Mouse (Mus musculus) brain, embryonic 14.5 days (tissue): ENCODE measurements around the gene Parva.

ENCODE experiments used
- CTCF ChIP-seq: fragments of 200-500 bp; IDR thresholded peaks from 2 replicates; pipeline ENCODE4 v1.5.1; 2012; ENCODE audit warnings: inconsistent platforms, mild to moderate bottlenecking, moderate library complexity, borderline replicate concordance; ENCODE audit not compliant: insufficient read depth, insufficient read length; ENCODE audit errors: extremely low read depth
- POLR2A ChIP-seq: fragments of 200-500 bp; IDR thresholded peaks from 2 replicates; pipeline ENCODE4 v1.6.1; 2012; ENCODE audit warnings: mild to moderate bottlenecking, inconsistent platforms, borderline replicate concordance; ENCODE audit not compliant: poor library complexity, insufficient read depth, insufficient read length, severe bottlenecking; ENCODE audit errors: extremely low read depth

DNA sequence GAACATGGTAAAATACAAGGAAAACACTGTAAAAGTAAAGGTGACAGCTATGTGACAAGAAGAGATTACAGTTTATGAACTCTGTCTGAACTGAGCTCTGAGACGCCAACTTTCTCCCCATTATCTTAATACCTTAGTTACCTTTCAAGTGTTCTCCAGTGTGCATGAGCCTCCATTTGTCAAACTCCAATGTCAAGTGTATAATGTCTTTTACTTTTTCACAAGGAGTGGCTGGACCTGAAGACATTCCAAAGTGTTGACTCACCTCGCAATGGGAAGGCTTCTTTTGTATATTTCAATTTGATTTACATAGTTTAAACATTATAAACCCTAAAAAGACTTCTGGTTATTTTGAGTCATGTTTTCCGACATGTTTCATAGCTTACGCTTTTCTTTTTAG, 3.9 kb upstream of the Parva start:
- TF ChIP-seq POLR2A (no peak), CTCF (no peak)
